Mouse (Mus musculus) cerebellum, adult 9-11 months (tissue): ENCODE results near the gene Gm20388.

Source experiments
- DNase-seq: peaks from one replicate; pipeline ENCODE4 v3.0.0; 2022

Gm20388 gene

DNA sequence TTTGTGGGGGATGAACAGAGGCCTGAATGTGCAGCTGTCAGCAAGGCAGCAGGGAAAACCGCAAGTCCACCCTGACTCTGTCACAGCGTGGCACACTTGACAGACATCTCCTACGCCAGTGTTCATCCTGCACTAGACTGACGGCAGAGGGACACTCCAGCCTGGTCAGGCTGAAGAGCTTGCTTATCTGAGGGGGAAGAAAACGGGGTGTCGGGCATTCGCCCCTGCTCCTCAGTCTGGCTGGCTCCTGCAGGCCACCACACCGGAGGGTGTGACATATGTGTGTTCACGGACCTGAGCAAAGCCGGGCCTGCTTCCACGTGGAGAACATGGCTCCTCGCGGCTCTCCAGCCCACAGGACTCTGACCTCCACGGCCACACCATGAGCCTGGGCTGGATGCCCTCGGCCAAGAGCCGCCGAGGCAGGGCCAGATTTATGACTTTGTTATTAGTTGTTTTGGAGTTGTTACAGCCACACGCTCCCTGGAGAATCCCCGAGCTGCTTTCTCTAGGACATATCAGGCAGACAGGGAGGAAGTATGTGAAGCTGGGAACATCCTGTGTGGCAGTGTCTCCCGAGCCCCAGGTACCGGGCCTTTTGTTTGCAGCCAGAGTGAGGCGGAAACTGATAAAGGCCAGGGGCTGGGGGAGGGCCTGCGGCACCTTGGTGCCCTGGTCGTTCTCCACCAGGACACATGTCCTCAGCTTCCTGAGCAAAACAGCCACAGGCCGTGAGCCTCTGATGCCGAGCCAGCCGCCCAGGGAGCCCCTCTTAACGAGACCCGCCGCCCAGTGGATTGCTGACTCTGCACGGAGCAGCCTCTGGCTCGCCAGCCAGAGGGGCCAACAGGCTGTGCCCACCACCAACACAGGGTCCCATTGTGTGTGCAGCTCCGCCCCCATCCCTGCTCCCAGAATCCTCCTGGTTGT, 1424.1 kb downstream of the Gm20388 start:
- DNase-seq = no peak

DNA sequence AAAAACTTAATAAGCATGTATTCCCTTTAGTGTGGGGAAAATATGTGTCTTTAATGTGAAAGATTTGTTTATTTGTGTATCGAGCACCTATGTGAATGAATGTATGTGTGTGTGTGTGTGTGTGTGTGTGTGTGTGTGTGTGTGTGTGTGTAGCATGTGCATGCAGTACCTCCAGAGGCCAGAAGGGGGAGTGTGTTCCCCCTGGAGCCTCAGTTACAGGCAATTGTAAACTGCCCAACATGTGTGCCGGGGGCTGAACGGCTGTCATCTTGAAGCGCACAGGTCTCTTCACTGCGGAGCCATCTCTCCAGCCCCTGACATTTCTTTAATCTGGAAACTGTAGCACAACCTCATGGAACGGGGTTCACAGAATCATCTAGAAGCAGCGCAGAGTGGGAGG, 1425.0 kb downstream of the Gm20388 start:
- no peak for DNase-seq

DNA sequence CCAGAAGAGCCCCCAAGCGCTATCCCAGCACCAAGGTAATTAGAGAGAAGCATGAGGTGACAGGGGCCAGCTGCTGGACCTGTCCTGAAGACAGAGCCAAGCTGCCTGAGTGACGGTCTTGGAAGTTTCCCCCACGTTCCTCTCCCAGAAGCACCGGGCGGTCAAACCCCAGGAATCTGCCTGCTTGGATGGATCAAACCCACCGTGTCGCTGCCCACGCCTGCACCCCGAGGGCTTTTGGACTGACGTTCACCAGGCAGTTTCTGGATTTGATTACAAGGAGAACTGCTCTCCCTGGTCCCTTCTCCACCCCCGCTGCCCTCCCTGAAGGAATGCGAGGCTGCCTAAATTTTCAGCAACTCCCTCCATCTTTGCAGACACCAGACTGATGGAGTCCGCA, 1432.3 kb downstream of the Gm20388 start:
- no peak for DNase-seq

DNA sequence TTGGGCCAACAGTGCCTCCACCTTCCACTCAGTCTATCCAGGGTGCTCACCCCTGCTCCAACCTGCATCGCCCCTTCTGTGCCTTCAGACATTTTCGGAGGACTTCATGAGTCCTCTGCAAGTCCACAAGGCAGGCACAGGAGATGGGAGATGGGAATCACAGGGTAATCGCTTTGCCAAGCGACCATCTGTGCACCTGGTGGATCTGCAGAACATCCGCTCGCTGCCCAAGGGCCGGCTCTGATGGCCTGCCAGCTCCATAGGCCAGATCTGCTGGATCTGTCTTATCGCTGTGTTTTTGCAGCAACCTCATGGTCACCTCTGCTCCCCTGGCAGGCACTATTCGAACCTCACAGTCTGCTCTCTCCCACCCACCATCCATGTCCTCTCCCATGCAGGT, 1433.8 kb downstream of the Gm20388 start:
- DNase-seq = peak; percentile 46

DNA sequence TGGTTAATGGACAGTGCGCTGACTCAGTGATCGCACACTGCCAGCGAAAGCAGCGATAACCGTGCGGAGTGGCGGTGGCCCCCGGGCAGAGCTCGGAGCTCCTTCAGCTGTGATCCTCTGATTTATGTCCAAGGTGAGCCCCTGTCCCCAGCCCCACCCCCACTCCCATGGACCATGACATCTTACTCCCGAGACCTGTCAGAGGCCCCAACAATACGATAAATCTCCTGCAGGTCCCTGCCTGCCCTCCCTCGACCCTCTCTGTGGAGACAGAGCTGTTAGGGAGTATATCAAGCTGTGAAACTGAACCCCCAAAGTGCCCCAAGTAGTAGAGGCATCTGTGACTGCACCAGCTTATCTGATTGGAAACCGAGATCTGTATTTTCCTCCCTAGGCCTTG, 1435.5 kb downstream of the Gm20388 start:
- DNase-seq = no peak

DNA sequence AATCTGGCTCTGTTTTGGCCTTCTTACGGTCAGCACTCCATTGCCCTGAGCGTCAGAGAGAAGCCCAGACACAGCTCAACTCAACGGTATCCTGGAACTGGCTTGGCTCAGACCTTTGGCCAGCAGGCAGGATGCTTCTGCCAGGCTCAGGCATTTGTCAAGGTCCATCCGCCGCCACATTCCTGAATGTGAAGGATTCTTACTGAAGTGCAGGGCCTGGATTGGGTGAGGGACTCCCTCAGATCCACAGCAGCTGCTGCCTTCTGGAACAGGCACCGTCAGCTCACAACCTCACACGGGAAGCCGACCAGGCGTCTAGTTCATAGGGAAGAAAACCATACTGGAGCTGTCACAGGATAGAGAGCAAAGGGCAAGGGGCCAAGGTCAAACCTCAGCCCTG, 1436.2 kb downstream of the Gm20388 start:
- DNase-seq = peak; percentile 30

DNA sequence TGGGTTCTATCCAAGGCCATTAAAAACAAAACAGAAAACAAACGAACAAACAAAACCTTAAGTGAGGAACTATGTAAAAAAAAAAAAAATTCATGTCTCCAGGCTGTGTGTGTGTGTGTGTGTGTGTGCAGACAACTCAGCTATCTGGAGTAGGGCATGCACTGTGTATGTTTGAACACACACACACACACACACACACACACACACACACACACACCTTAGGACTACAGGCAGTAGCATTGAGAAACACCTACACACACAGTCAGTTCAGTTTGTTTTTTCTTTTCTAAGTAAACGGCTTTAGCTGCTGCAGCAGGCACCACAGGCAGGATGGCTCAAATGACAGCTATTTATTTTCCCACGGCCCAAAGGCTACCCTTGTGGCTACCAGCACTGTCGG, 1438.4 kb downstream of the Gm20388 start:
- DNase-seq = no peak

DNA sequence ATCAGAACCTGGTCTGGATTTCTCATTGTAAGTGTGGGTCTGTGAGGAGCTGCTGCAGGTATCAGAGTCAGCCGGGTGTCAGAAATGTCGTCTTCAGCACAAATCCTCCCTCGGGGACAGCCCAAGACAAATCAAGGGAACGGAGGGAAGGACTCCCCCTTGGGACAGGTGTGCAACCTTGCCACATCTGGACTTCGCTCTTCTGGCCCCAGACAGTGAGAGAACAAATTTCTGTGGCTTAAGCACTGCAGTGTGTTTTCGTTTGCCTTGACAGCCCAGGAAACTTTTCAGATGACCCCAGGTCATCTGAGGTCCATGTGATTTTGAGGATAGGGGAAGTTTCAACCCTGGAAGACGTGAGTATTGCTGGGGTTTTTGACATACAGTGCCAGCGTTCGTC, 1440.2 kb downstream of the Gm20388 start:
- no peak for DNase-seq

DNA sequence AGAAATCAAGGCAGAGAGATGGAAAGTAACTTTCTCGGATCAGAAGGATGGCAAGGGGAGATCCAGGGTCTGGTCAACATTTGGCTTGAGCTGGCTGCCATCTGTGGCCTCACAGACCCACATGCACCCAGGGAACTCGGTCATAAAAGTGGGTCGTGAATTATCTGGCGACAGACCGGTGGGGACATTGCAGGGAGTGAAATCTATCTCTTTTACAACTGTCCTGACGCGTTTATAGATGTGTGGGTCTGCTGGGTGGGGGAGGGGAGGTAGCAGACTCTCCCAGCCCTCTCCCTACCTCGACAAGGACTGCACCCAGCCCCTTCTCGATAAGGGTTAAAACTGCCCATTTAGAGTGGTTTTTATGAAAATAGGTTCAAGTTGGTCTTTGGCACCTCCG, 1444.2 kb downstream of the Gm20388 start:
- no peak for DNase-seq

DNA sequence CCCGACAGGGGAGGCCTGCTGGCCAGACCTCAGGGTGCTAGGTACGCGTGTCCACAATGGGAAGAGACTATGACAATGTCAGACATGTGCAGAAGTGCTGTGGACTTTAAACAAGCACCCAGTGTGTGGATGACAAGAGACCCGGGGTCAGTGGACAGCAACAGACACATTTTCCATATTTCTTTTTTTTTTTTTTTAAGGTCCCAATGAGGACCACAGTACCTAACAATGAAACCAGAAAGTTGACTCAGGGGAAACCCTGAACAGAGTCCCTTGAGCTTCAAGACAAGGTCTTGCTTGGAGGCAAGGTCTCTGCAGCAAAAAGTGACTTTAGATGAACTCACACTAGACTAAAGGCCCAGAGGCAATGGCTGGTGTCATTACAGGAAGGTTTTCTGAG, 1446.8 kb downstream of the Gm20388 start:
- DNase-seq = no peak

DNA sequence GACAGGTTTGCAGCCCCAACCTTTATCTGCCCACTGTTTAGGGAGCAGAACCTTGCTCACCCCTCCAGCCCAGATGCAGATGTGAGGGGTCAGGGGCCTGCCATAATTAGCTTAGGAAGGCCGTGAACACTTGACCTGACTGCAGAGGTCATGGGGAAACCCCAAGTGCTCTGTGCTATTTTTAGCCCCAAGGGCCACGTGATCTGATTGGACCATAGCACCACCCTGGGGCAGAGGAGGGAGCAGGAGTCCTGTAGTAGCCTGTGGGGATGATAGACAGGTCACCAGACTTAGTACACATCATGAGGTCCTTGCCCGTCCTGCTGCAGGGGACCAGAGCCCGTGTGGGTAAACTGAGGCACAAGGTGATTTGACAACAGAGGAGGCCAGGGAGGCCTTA, 1448.0 kb downstream of the Gm20388 start:
- DNase-seq = no peak

DNA sequence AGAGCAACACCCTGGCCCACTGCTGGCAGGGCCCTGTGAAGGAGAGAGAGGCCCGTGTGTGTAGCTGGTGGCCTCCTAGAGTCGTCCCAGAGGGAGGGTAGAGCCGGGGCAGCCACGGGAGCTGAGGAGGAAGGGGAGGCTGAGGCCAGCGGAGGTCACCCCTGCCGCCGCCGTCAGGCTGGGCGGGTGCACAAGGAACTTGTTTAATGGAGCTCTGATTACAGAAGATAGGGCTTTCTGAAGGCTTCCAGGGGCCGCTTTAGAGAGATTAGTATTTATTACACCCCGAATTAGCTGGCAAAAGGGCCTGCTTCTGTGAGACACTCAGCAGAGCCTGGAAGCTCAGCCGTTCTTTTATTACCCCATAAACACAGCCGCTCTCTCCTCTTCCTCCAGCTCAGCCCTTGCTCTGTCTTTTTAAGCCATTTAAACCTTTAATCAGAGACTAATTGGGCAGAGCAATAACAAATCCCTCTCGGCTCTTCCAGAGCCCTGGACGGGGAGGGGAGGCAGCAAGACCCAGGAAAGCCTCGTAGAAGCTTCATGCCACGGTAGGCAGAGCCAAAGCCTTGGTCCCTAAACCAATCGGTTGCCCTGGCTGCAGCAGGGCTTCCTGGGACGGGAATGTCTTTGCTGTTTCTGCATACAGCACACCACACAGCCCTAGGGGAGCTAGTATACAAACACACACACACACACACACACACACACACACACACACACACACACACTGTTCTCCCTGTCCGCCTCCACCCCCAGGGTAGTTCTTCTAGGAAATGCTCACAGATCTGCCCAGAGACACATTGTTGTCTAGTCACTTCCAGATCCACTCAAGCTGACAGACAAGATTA, 1448.7 kb downstream of the Gm20388 start:
- no peak for DNase-seq

DNA sequence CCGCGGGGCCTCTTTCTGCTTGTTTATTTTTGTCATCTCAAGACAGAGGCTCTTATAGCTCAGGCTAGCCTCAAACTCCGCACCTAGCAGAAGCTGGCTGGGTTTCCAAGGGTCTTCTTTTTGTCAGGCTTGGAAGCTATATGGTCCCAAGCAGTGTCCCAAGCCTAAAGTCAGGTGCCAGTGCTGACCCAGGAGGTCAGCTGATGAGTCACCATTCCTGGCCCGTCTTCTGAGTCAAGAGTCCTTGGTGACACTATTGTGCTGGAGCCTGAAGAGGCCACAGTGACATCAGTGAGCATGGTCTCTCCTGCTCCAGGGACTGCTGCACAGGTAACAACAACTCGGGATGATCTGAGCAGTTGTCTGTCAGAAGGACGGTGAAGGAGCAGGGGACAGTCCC, 1449.4 kb downstream of the Gm20388 start:
- DNase-seq = no peak

DNA sequence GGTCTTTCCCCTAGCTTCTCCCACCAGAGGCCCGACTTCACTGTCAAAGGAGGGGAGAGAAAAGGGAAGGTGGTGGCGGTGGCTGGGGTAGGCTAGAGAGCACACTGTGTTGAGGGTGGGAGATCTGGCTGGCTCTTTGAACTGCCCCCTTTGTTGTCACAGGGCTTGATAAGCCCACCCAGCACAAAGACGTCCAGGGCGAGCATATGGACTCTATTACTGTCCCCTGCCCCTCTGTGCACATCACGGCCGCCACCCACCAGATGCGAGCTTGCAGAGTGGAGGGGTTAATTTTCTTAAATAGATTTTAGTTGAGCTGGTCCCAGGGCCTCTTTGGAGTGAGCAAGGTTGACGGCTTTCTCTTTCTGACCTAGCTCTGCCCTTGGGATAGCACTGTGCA, 1450.5 kb downstream of the Gm20388 start:
- no peak for DNase-seq

DNA sequence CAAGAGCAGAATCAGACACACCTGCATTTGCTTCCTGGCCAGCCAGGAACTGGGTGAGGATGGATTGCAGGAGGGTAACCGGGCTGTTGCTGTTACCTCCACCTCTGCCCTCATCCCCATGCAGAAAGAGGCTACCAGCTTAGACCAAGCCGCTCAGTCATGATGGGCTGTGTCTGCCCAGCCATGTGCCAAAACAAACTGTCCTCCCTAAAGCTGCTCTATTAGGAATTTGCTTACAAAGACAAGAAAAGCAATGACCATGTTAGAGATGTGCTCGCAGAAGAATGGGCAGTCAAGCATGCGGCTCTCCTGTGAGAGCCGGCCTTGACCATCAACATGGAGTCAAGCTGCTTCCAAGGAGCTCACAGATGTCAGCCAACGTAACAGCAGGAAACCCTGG, 1454.0 kb downstream of the Gm20388 start:
- DNase-seq = no peak

DNA sequence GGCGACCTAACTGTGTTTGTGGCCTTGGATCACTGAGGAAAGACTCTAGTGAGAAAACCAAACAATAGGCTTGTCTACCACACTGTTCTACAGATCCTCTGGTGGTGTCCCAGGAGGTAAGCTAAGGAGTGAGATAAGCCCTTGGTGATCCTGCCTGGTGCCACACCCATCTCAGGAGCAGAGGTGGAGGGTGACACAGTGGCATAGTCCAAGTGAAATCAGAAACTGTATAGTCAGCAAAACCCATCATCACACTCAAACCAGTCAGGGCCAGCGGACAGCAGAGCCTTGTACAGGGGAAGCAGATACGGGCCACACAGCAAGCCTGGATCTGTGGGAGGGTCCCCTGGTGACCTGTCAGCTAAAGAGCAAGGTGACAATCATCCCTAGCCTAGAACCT, 1454.5 kb downstream of the Gm20388 start:
- no peak for DNase-seq

DNA sequence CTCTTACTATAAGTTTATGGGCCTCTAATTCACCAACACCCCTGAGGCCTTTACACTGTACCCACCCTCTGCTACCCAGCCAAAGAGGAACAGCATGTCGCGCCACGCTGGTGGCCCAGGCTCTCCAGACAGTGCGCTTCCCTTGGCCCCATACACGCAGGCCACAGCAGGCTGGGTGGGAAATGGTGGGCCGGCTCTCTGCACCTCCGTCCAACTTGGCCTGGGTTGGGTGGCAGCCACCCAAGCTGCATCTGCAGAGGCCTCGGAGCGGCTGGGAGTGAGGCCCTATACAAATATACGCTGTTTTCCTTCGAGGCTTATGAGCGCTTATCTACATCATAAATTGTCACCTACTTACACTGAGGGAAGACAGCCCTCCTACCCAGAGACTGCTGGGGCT, 1456.0 kb downstream of the Gm20388 start:
- DNase-seq = no peak

DNA sequence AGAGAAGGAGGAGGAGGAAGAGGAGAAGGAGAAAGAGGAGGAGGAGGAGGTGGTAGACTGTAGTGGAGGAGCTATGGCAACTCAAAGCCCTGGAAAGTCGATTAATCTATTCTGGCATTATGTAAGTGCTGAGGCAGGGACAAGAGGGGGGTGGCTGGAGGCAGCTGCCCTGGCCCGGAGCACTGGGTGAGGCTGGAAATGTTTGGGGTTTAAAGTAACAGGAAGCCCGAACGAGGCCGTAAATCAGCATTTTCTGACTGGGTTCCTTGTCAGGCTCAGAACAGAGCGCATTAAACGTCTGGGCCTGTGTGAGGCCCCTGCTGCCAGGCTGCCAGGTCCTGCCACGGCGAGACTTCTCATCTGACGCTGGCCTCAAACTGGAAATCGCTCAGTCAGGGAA, 1458.2 kb downstream of the Gm20388 start:
- no peak for DNase-seq

DNA sequence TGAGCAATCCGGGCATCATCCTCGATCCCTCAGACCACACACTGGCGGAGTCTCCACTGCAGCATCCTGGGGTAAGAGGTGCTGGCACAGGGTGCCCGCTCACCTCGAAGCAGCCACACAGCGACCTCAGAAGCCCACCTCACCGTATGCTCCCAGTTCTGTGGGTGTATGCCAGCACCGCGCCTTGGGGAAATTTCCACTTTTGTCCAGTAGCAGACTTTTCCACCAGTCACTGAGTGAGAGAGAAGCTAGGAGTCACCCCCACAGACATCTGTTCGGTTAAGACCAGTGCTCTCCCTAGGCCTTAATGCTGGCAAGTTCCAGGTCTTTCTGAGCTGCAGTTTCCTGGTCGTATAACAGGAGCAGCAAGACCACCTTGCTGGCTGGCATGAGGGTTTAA, 1458.7 kb downstream of the Gm20388 start:
- DNase-seq = no peak

DNA sequence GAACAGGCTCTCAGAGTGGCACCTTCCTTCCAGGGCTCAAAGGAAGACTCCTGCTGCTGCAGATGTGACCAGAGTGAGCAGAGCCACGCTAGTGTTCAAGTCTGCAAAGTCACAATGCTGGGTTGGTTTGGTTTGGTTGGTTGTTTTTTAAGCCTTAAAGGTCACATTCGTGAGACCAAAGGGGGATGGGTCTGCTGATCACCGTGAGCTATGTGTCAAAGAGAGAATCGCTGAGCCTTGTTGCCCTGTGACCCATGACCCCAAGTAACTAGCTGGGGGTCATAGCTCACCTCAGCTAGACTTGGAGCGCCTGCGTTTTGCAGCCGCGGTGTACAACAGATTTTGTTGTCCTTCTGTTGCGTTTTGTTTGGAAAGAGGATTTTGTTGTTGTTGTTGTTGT, 1460.6 kb downstream of the Gm20388 start:
- DNase-seq = no peak

DNA sequence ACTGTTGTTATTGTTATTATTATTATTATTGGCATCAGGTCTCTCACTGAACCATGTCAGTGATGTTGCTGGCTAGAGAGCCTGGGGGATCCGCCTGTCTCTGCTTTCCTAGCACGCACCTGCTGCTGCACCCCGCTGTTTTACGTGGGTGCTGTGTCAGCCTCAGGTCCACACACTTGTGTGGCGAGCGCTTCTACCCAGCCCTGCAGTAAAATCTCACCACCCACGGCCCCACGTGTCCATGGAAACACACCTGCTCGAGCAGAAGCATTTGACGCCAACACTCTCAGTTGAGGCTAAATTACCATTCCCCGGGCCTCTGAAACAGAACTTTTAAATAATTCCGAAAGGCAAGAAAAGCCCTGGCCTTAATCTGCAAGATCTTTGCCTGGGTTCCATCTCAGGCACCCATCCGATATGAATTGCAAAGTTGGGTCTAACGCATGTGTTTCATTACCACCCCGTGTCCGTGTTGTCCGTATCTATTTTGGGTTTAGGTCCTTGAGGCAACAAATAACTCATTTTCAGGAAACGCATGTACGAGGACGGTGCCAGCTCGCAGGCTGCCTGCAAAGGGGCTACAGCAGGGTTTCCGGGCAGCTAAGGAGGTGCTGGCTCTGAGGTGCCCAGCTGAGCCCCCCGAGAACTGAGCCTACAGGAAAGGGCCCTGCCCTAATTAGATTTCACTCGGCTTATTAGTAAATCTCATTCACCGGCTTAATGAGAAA, 1461.4 kb downstream of the Gm20388 start:
- DNase-seq = no peak

DNA sequence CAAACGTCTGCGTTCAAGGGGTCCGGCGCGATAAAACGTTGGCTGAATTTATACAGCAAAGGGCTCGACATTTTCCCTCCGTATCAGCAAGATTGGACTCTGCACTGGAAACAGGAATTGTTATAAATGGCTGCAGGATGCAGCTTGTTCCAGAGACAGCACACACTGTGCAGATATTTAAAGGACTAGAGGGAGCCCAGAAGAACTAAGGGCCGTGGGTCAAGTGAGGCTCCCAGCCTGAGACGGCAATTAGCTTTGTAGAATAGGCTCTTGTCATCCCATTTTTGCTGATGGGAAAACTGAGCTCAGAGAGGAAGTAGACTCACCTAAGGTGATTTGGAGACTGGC, 1462.0 kb downstream of the Gm20388 start:
- no peak for DNase-seq

DNA sequence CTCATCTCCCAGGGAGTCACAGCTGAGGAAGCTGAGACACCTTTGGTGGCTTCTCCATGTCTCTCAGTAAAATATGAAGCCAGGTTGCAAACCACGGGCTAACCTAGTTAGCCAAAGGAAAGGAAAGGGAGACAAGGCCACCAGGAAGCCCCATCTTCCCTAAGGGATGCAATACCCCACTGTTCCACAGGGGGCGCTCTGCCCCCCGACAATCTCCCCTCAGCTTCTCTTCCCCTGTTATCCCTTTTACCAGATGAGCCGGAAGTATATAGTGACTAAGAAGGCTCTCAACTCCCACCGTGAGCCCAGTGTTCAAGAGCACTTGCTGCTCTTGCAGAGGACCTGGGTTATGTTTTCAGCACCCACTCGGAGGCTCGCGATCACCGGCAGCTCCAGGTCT, 1463.6 kb downstream of the Gm20388 start:
- no peak for DNase-seq

DNA sequence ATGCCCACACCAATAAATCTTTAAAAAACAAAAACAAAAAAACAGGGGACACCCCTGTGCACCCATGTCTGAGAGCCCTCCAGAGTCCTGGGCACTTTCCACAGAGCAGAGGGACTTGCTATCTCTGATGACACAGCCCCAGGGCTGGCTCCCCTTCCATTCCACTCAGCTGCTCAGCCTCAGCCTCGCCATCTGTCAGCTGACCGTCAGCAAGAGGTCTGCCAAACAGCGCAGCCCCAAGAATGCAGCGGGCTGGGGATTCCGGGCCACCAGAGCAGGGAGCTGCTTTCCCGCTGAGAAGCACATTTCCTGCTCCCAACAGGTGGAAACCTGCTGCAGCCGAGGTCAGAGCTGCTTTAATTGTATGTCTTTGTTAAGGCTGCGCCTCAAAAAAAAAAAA, 1464.1 kb downstream of the Gm20388 start:
- no peak for DNase-seq
